In the genomic region with DNA sequence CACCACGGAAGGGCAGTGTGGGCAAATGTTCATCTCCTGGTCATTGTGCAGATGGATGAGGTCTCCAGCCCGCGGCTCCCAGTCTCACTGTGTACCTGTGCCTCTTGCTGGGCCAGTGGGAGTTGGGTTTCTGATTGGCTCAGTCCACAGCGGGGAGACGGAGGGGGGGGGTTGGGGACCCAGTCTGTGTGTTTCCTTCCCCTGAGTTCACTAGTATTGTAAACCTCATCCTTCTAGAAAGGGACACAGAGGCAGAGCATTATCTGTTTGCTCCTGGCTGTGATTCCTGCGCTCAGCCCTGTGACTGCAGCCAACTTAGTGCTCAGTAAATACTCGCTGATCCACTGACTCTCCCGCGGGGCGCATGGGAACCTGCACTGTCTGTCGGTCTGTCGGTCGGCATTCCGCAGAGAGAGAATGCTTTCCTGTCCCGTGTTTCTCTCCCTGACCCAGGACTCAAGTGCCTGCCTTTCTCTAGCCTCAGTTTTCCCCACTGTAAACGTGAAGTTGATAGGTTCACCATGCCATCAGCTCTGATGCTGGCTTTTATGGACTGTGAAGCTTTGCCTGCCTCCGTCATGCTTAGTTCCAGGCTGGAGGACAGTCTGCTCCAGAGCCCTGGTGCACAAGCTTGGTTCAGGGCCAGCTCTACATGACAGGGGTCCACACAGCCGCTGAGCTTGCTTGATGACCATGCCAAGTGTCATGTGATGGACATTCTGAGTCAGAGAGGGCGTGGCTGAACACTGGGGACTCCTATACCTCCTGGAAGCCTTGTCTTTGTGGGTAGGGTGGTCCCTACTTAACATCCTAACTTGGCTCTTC, we compare ENCODE assay signal across 10 mouse cellular contexts. TPM values are rescaled to one million over a fixed set of nuclear protein-coding genes. Genes with fewer than 3 reads are reported as not detected.
DNase-seq lines count a peak whose midpoint lies in the region; ATAC-seq and TF ChIP-seq lines count a peak whose summit lies in the region.
"Had no signal": no experiment of that assay in that cellular context is flagged by ENCODE, and none has a peak within 500 bp of the region (broad histone marks: within the 10 kb centered on the region; RNA-seq: fewer than 3 reads in every experiment).

No protein-coding gene starts in this region.

- no peak; the same call in 1 of the 2 replicates for ATAC-seq in intestine, embryonic 14.5 days (replicated peaks; ENCODE audit: low FRiP score, low TSS enrichment, low read depth)
- ATAC-seq in intestine, embryonic 15.5 days = no peak
- no peak for ATAC-seq in midbrain, embryonic 15.5 days (replicated peaks)
- ATAC-seq in liver, postnatal 0 days = no peak

- DNase-seq in intestine, embryonic 14.5 days (ENCODE audit: low spot score) = no peak
- DNase-seq in cerebellum, postnatal 36 days = peak; percentile 35 to 43
- peak; percentile 18 for DNase-seq in hindbrain, embryonic 10.5 days (ENCODE audit: low spot score)
- DNase-seq in layer of hippocampus, adult 9-10 months (ENCODE audit: low spot score) = no peak
- DNase-seq in liver, postnatal 0 days = no peak
- DNase-seq in gastrocnemius, postnatal 10 days = no peak

- H3K4me2 ChIP-seq in intestine, embryonic 14.5 days (ENCODE audit: low read length) = 0 out of 2 replicates have a peak overlapping the region, but pooled peaks have one; percentile 18
- no peak overlapping the region for H3K4me2 ChIP-seq in intestine, embryonic 15.5 days (replicated peaks)
- H3K4me2 ChIP-seq in midbrain, embryonic 15.5 days = peak overlapping the region; percentile 8; the same call in 1 of the 2 replicates
- no peak overlapping the region for H3K4me2 ChIP-seq in liver, postnatal 0 days (ENCODE audit: low read depth, low read length)
- H3K4me2 ChIP-seq: lung, embryonic 15.5 days had no signal

- H3K36me3 ChIP-seq in intestine, embryonic 14.5 days (ENCODE audit: control insufficient read depth, insufficient read depth, low read length) = no peaks in the 10 kb centered on the region
- no peaks in the 10 kb centered on the region for H3K36me3 ChIP-seq in intestine, embryonic 15.5 days
- H3K36me3 ChIP-seq in hindbrain, embryonic 10.5 days = no peaks in the 10 kb centered on the region
- no peaks in the 10 kb centered on the region for H3K36me3 ChIP-seq in midbrain, embryonic 15.5 days (replicated peaks)
- H3K36me3 ChIP-seq in liver, postnatal 0 days (replicated peaks; ENCODE audit: insufficient read depth, low read length) = no peaks in the 10 kb centered on the region
- H3K36me3 ChIP-seq: lung, embryonic 15.5 days had no signal

- H3K9me3 ChIP-seq in intestine, embryonic 14.5 days (ENCODE audit: control insufficient read depth, low read length) = no peaks in the 10 kb centered on the region
- H3K9me3 ChIP-seq in intestine, embryonic 15.5 days = no peaks in the 10 kb centered on the region
- no peaks in the 10 kb centered on the region for H3K9me3 ChIP-seq in hindbrain, embryonic 10.5 days
- H3K9me3 ChIP-seq in midbrain, embryonic 15.5 days = no peaks in the 10 kb centered on the region
- H3K9me3 ChIP-seq in liver, postnatal 0 days (ENCODE audit: low read length) = no peaks in the 10 kb centered on the region
- H3K9me3 ChIP-seq: lung, embryonic 15.5 days had no signal

- no peak for TF ChIP-seq EP300 in liver, postnatal 0 days (IDR thresholded peaks at IDR 0.05; ENCODE audit: low read depth)

- H3K27me3 ChIP-seq in intestine, embryonic 14.5 days (replicated peaks; ENCODE audit: control insufficient read depth, insufficient read depth, low read length) = peaks cover 8% of the 10 kb centered on the region; the same call in 1 of the 2 replicates
- H3K27me3 ChIP-seq in intestine, embryonic 15.5 days (replicated peaks) = no peaks in the 10 kb centered on the region
- peaks cover 33% of the 10 kb centered on the region for H3K27me3 ChIP-seq in hindbrain, embryonic 10.5 days (ENCODE audit: insufficient read depth, poor library complexity, severe bottlenecking)
- H3K27me3 ChIP-seq in midbrain, embryonic 15.5 days (replicated peaks) = no peaks in the 10 kb centered on the region
- no peaks in the 10 kb centered on the region for H3K27me3 ChIP-seq in liver, postnatal 0 days (ENCODE audit: insufficient read depth, low read length)
- H3K27me3 ChIP-seq: lung, embryonic 15.5 days had no signal

- H3K4me3 ChIP-seq in intestine, embryonic 14.5 days (ENCODE audit: low read depth, low read length) = no peak overlapping the region
- H3K4me3 ChIP-seq in intestine, embryonic 15.5 days (replicated peaks) = no peak overlapping the region
- peak overlapping the region; percentile 19 for H3K4me3 ChIP-seq in hindbrain, embryonic 10.5 days
- H3K4me3 ChIP-seq in midbrain, embryonic 15.5 days = no peak overlapping the region
- no peak overlapping the region for H3K4me3 ChIP-seq in liver, postnatal 0 days (ENCODE audit: low read depth, low read length)
- H3K4me3 ChIP-seq: lung, embryonic 15.5 days had no signal

- H3K27ac ChIP-seq in intestine, embryonic 14.5 days (ENCODE audit: low read depth) = no peak overlapping the region
- no peak overlapping the region for H3K27ac ChIP-seq in intestine, embryonic 15.5 days
- peak overlapping the region; percentile 71 for H3K27ac ChIP-seq in hindbrain, embryonic 10.5 days
- H3K27ac ChIP-seq in midbrain, embryonic 15.5 days = peak overlapping the region; percentile 3; the same call in 1 of the 2 replicates
- no peak overlapping the region for H3K27ac ChIP-seq in liver, postnatal 0 days (ENCODE audit: low read depth)
- H3K27ac ChIP-seq: lung, embryonic 15.5 days had no signal

- H3K9ac ChIP-seq in intestine, embryonic 14.5 days (ENCODE audit: low read length) = no peak overlapping the region
- H3K9ac ChIP-seq in intestine, embryonic 15.5 days = no peak overlapping the region
- H3K9ac ChIP-seq in midbrain, embryonic 15.5 days = no peak overlapping the region
- H3K9ac ChIP-seq in liver, postnatal 0 days (replicated peaks) = no peak overlapping the region
- H3K9ac ChIP-seq: lung, embryonic 15.5 days had no signal

- 17% methylated on average over 19 of the region's 19 CpGs for WGBS in intestine, embryonic 14.5 days
- 17% methylated on average over 19 of the region's 19 CpGs for WGBS in intestine, embryonic 15.5 days
- WGBS in hindbrain, embryonic 10.5 days = 14% methylated on average over 19 of the region's 19 CpGs
- WGBS in midbrain, embryonic 15.5 days = 15% methylated on average over 19 of the region's 19 CpGs
- 17% methylated on average over 19 of the region's 19 CpGs for WGBS in liver, postnatal 0 days (ENCODE audit: insufficient replicate concordance)

- H3K4me1 ChIP-seq in intestine, embryonic 14.5 days (replicated peaks; ENCODE audit: control insufficient read depth, insufficient read depth, low read length) = 0 out of 2 replicates have a peak, but pooled peaks cover 9% of the 10 kb centered on the region
- H3K4me1 ChIP-seq in intestine, embryonic 15.5 days (replicated peaks) = 0 out of 2 replicates have a peak, but pooled peaks cover 16% of the 10 kb centered on the region
- peaks cover 77% of the 10 kb centered on the region for H3K4me1 ChIP-seq in hindbrain, embryonic 10.5 days (replicated peaks)
- H3K4me1 ChIP-seq in midbrain, embryonic 15.5 days = peaks cover 44% of the 10 kb centered on the region
- H3K4me1 ChIP-seq in liver, postnatal 0 days (ENCODE audit: insufficient read depth) = no peaks in the 10 kb centered on the region

- no peak for TF ChIP-seq CTCF in liver, postnatal 0 days (IDR thresholded peaks at IDR 0.05; ENCODE audit: low read depth)

RNA-seq across cellular contexts. Expression of a gene that starts 55.1 kb away (rescaled TPM):
- polyA plus RNA-seq in intestine, embryonic 14.5 days (2014; fragmentation: Nextera tagmentation; extraction: Ambion mirVana) = 2.4 and 2.7 TPM in 2 replicates
- polyA plus RNA-seq in intestine, embryonic 15.5 days (2015; fragmentation: Nextera tagmentation; extraction: Ambion mirVana) = 1.8 and 2.0 TPM in 2 replicates
- 1.4 and 6.0 TPM in 2 replicates for polyA plus RNA-seq in hindbrain, embryonic 10.5 days (2016; fragmentation: Nextera tagmentation; extraction: Ambion mirVana)
- polyA plus RNA-seq in midbrain, embryonic 15.5 days (2015; fragmentation: Nextera tagmentation; extraction: Ambion mirVana) = 65.4 and 67.5 TPM in 2 replicates
- not detected in 2 replicates for polyA plus RNA-seq in liver, postnatal 0 days (2015; fragmentation: Nextera tagmentation; extraction: Ambion mirVana)
- under 1 TPM; 0.42 to 0.72 TPM for total RNA-seq in gastrocnemius, postnatal 10 days (2021)
- total RNA-seq: MEL had no signal

Comparison
In these comparisons a context has a peak if more than half of its experiments do, and no peak if none do; other contexts are left out.
1. H3K4me2 ChIP-seq: peak in intestine, embryonic 14.5 days (single experiment) and midbrain, embryonic 15.5 days (single experiment); none in intestine, embryonic 15.5 days (single experiment) and liver, postnatal 0 days (single experiment).
2. DNase-seq: peak in cerebellum, postnatal 36 days (2 of 2) and hindbrain, embryonic 10.5 days (single experiment); none in intestine, embryonic 14.5 days (single experiment), layer of hippocampus, adult 9-10 months (single experiment), liver, postnatal 0 days (single experiment) and gastrocnemius, postnatal 10 days (single experiment).
3. H3K27ac ChIP-seq: peak in hindbrain, embryonic 10.5 days (single experiment) and midbrain, embryonic 15.5 days (single experiment); none in intestine, embryonic 14.5 days (single experiment), intestine, embryonic 15.5 days (single experiment) and liver, postnatal 0 days (single experiment).